23 mouse cellular contexts compared by ENCODE assay signal in the genomic region with DNA sequence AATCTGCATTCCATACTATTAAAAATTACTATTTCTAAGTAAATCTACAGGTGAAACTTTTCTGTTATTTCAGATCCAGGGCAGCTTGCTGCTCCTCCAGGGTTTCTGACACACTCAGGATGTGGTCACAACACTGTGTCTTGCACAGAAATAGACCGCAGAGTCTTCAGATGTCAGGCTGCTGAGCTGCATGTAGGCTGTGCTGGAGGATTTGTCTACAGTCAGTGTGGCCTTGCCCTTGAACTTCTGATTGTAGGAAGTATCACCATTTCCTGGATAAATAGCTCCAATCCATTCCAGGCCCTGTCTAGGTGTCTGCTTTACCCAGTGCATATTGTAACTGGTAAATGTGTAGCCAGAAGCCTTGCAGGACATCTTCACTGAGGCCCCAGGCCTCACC.
DNase-seq lines count a peak whose midpoint lies in the region; ATAC-seq and TF ChIP-seq lines count a peak whose summit lies in the region.
"Had no signal": no experiment of that assay in that cellular context is flagged by ENCODE, and none has a peak within 500 bp of the region (broad histone marks: within the 10 kb centered on the region; RNA-seq: fewer than 3 reads in every experiment).

No protein-coding gene starts in this region.

- H3K27me3 ChIP-seq in spleen, adult 2 months (ENCODE audit: control insufficient read depth, insufficient read depth, low read length): no peaks in the 10 kb centered on the region
- H3K27me3 ChIP-seq in forebrain, embryonic 10.5 days (ENCODE audit: poor library complexity, severe bottlenecking): no peaks in the 10 kb centered on the region
- H3K27me3 ChIP-seq in hindbrain, postnatal 0 days (ENCODE audit: insufficient read depth, low read length): no peaks in the 10 kb centered on the region
- H3K27me3 ChIP-seq: hindbrain, embryonic 12.5 days; intestine, embryonic 15.5 days; limb, embryonic 13.5 days; liver, embryonic 13.5 days; lung, embryonic 15.5 days; neural tube, embryonic 12.5 days had no signal

- H3K9ac ChIP-seq in hindbrain, postnatal 0 days (replicated peaks; ENCODE audit: low read length): no peak overlapping the region
- H3K9ac ChIP-seq: hindbrain, embryonic 12.5 days; intestine, embryonic 15.5 days; limb, embryonic 13.5 days; liver, embryonic 13.5 days; lung, embryonic 15.5 days; neural tube, embryonic 12.5 days had no signal

- H3K27ac ChIP-seq in spleen, adult 2 months (ENCODE audit: insufficient read depth, low read length): no peak overlapping the region; the same call in 1 of the 2 replicates
- H3K27ac ChIP-seq in forebrain, embryonic 10.5 days: no peak overlapping the region
- no peak overlapping the region for H3K27ac ChIP-seq in hindbrain, postnatal 0 days
- H3K27ac ChIP-seq: hindbrain, embryonic 12.5 days; intestine, embryonic 15.5 days; limb, embryonic 13.5 days; liver, embryonic 13.5 days; lung, embryonic 15.5 days; neural tube, embryonic 12.5 days had no signal

- H3K4me1 ChIP-seq in spleen, adult 2 months (ENCODE audit: control insufficient read depth, insufficient read depth, insufficient read length): peaks cover 2% of the 10 kb centered on the region; the same call in 1 of the 2 replicates
- no peaks in the 10 kb centered on the region for H3K4me1 ChIP-seq in forebrain, embryonic 10.5 days
- no peaks in the 10 kb centered on the region for H3K4me1 ChIP-seq in hindbrain, postnatal 0 days (ENCODE audit: insufficient read depth, low read length)
- H3K4me1 ChIP-seq: hindbrain, embryonic 12.5 days; intestine, embryonic 15.5 days; limb, embryonic 13.5 days; liver, embryonic 13.5 days; lung, embryonic 15.5 days; neural tube, embryonic 12.5 days had no signal

- no peak overlapping the region for H3K4me3 ChIP-seq in spleen, adult 2 months (ENCODE audit: extremely low read depth, insufficient read depth, insufficient read length)
- no peak overlapping the region for H3K4me3 ChIP-seq in forebrain, embryonic 10.5 days
- no peak overlapping the region for H3K4me3 ChIP-seq in hindbrain, postnatal 0 days (ENCODE audit: low read length)
- H3K4me3 ChIP-seq: hindbrain, embryonic 12.5 days; intestine, embryonic 15.5 days; limb, embryonic 13.5 days; liver, embryonic 13.5 days; lung, embryonic 15.5 days; neural tube, embryonic 12.5 days had no signal

- peak; percentile 7 to 19 for DNase-seq in spleen, adult 2 months (ENCODE audit: low read depth in 1 of 2, low spot score in 2 of 2)
- DNase-seq in spleen, postnatal 14 days (ENCODE audit: low spot score in 2 of 2): no peak
- peak; percentile 61 to 79 for DNase-seq in thymus, postnatal 10 days (ENCODE audit: low spot score in 2 of 2)
- no peak for DNase-seq in left cerebral cortex, adult 18-20 months (ENCODE audit: low spot score in 2 of 2)
- DNase-seq in forebrain, embryonic 10.5 days (ENCODE audit: extremely low spot score, low spot score): no peak
- DNase-seq in hindbrain, postnatal 0 days (ENCODE audit: low spot score): no peak
- DNase-seq: cerebellum, postnatal 10 days; embryo, embryonic 11 days; heart, postnatal 14 days; kidney, adult 9 months; kidney, postnatal 4 days; liver, embryonic 13.5 days; lung, postnatal 4 days; right cerebral cortex, adult 18-20 months had no signal

- TF ChIP-seq POLR2A in spleen, adult 2 months (IDR thresholded peaks at IDR 0.05; ENCODE audit: low read depth, low read length): no peak

- no peaks in the 10 kb centered on the region for H3K36me3 ChIP-seq in spleen, adult 2 months (ENCODE audit: control insufficient read depth, insufficient read depth, low read length)
- no peaks in the 10 kb centered on the region for H3K36me3 ChIP-seq in forebrain, embryonic 10.5 days (replicated peaks)
- no peaks in the 10 kb centered on the region for H3K36me3 ChIP-seq in hindbrain, postnatal 0 days (ENCODE audit: insufficient read depth, low read length)
- H3K36me3 ChIP-seq: G1E; hindbrain, embryonic 12.5 days; intestine, embryonic 15.5 days; limb, embryonic 13.5 days; liver, embryonic 13.5 days; lung, embryonic 15.5 days; neural tube, embryonic 12.5 days had no signal

- no peak overlapping the region for H3K4me2 ChIP-seq in hindbrain, postnatal 0 days (ENCODE audit: low read depth, low read length)
- H3K4me2 ChIP-seq: heart, embryonic 11.5 days; hindbrain, embryonic 12.5 days; intestine, embryonic 15.5 days; limb, embryonic 13.5 days; liver, embryonic 13.5 days; lung, embryonic 15.5 days; midbrain, embryonic 11.5 days; neural tube, embryonic 12.5 days had no signal

- H3K9me3 ChIP-seq in forebrain, embryonic 10.5 days: peaks cover 58% of the 10 kb centered on the region
- H3K9me3 ChIP-seq in hindbrain, postnatal 0 days (ENCODE audit: low read length): peaks cover 32% of the 10 kb centered on the region
- H3K9me3 ChIP-seq: intestine, embryonic 15.5 days; liver, embryonic 13.5 days had no signal

- TF ChIP-seq CTCF in spleen, adult 2 months (IDR thresholded peaks at IDR 0.05; ENCODE audit: extremely low read depth, insufficient read depth, insufficient read length, insufficient replicate concordance): no peak
- no peak for TF ChIP-seq CTCF in hindbrain, postnatal 0 days (IDR thresholded peaks at IDR 0.05; ENCODE audit: low read depth)

- WGBS in spleen, adult 2 months: 15% methylated on average over 1 of the region's 1 CpGs
- 82% methylated on average over 1 of the region's 1 CpGs for WGBS in forebrain, embryonic 10.5 days
- 89% methylated on average over 1 of the region's 1 CpGs for WGBS in hindbrain, postnatal 0 days

- ATAC-seq in inflammation-experienced regulatory T-cells, adult 6 months: peak; percentile 60
- no peak for ATAC-seq in hindbrain, postnatal 0 days
- ATAC-seq: intestine, embryonic 15.5 days had no signal

Comparison
In these comparisons a context has a peak if more than half of its experiments do, and no peak if none do; other contexts are left out.
1. DNase-seq: peak in spleen, adult 2 months (2 of 2) and thymus, postnatal 10 days (2 of 2); none in spleen, postnatal 14 days (0 of 2), left cerebral cortex, adult 18-20 months (0 of 2), forebrain, embryonic 10.5 days (single experiment) and hindbrain, postnatal 0 days (single experiment).